Mouse (Mus musculus): ENCODE measurements at regions not wholly inside any gene's neighbourhood (a gene's known extent, or its start where the extent isn't known, plus 50 kb on each side); places are given as distances from the start of the nearest gene placed in this dataset.
"Not testable (repeated sequence)": the region's sequence is repeated elsewhere in the genome, so short reads cannot be mapped to it uniquely, and the experiment has no call there.

- H3K4me2 ChIP-seq; H3K4me3 ChIP-seq (replicated peaks); H3K27me3 ChIP-seq; ATAC-seq (ENCODE audit: low FRiP score); H3K9ac ChIP-seq; H3K36me3 ChIP-seq (replicated peaks); H3K4me1 ChIP-seq; H3K9me3 ChIP-seq; H3K27ac ChIP-seq: not testable (repeated sequence)
These were observed 205.7 kb upstream of the Tmprss15 start for GRCm38 (mm10) chr16:79296621-79297020.

GRCm38 (mm10) chr16:79279006-79279405, 188.1 kb upstream of the Tmprss15 start:
- Histone ChIP-seq H3K9me3 (no peaks in the 10 kb centered on the region), H3K27me3 (no peaks in the 10 kb centered on the region), H3K4me3 (replicated peaks) (no peak overlapping the region), H3K4me2 (no peak overlapping the region), H3K9ac (no peak overlapping the region), H3K4me1 (no peaks in the 10 kb centered on the region), H3K27ac (no peak overlapping the region), H3K36me3 (replicated peaks) (no peaks in the 10 kb centered on the region)
- 92% methylated on average over 2 of the region's 2 CpGs for WGBS
- no peak for ATAC-seq (ENCODE audit: low FRiP score)

GRCm38 (mm10) chr16:79256525-79256924, 165.6 kb upstream of the Tmprss15 start:
- WGBS = 87% methylated on average over 1 of the region's 1 CpGs
- ATAC-seq (ENCODE audit: low FRiP score) = peak; percentile 41; the same call in 1 of the 2 replicates
- H3K4me2 ChIP-seq = no peak overlapping the region

GRCm38 (mm10) chr16:79256084-79256483, 165.2 kb upstream of the Tmprss15 start:
- no peak overlapping the region for H3K4me3 ChIP-seq (replicated peaks)
- WGBS = 22% methylated on average over 2 of the region's 2 CpGs
- no peak overlapping the region for H3K9ac ChIP-seq
- no peaks in the 10 kb centered on the region for H3K27me3 ChIP-seq
- no peaks in the 10 kb centered on the region for H3K36me3 ChIP-seq (replicated peaks)
- no peaks in the 10 kb centered on the region for H3K9me3 ChIP-seq
- H3K27ac ChIP-seq = no peak overlapping the region
- H3K4me1 ChIP-seq = 0 out of 2 replicates have a peak, but pooled peaks cover 3% of the 10 kb centered on the region
- ATAC-seq (ENCODE audit: low FRiP score) = peak; percentile 11; the same call in 1 of the 2 replicates
- no peak overlapping the region for H3K4me2 ChIP-seq

More at GRCm38 (mm10) chr16:79256525-79256924, 165.6 kb upstream of the Tmprss15 start:
- Histone ChIP-seq H3K4me1 (0 out of 2 replicates have a peak, but pooled peaks cover 3% of the 10 kb centered on the region), H3K36me3 (replicated peaks) (no peaks in the 10 kb centered on the region), H3K4me3 (replicated peaks) (no peak overlapping the region), H3K27ac (no peak overlapping the region), H3K9me3 (no peaks in the 10 kb centered on the region), H3K9ac (no peak overlapping the region), H3K27me3 (no peaks in the 10 kb centered on the region)

GRCm38 (mm10) chr16:79240857-79241491, 150.1 kb upstream of the Tmprss15 start:
- H3K36me3 ChIP-seq (replicated peaks) = no peaks in the 10 kb centered on the region
- no peak for ATAC-seq (ENCODE audit: low FRiP score)
- H3K4me1 ChIP-seq = no peaks in the 10 kb centered on the region
- no peaks in the 10 kb centered on the region for H3K27me3 ChIP-seq
- H3K4me3 ChIP-seq (replicated peaks) = no peak overlapping the region
- H3K9me3 ChIP-seq = no peaks in the 10 kb centered on the region
- H3K9ac ChIP-seq = no peak overlapping the region
- 54% methylated on average over 3 of the region's 3 CpGs for WGBS
- H3K27ac ChIP-seq = no peak overlapping the region
- no peak overlapping the region for H3K4me2 ChIP-seq

GRCm38 (mm10) chr16:79240191-79240590, 149.3 kb upstream of the Tmprss15 start:
- ATAC-seq (ENCODE audit: low FRiP score) = no peak

GRCm38 (mm10) chr16:79191196-79191595, 100.3 kb upstream of the Tmprss15 start:
- 92% methylated on average over 7 of the region's 7 CpGs for WGBS

More at GRCm38 (mm10) chr16:79240191-79240590, 149.3 kb upstream of the Tmprss15 start:
- Histone ChIP-seq H3K27ac (no peak overlapping the region), H3K4me3 (replicated peaks) (no peak overlapping the region), H3K27me3 (no peaks in the 10 kb centered on the region), H3K4me1 (no peaks in the 10 kb centered on the region), H3K9ac (no peak overlapping the region), H3K4me2 (no peak overlapping the region), H3K9me3 (no peaks in the 10 kb centered on the region), H3K36me3 (replicated peaks) (no peaks in the 10 kb centered on the region)
- 90% methylated on average over 2 of the region's 2 CpGs for WGBS

GRCm38 (mm10) chr16:79186471-79186870, 95.6 kb upstream of the Tmprss15 start:
- H3K9me3 ChIP-seq = no peaks in the 10 kb centered on the region
- no peaks in the 10 kb centered on the region for H3K4me1 ChIP-seq
- H3K9ac ChIP-seq = no peak overlapping the region
- H3K36me3 ChIP-seq (replicated peaks) = no peaks in the 10 kb centered on the region
- no peak overlapping the region for H3K4me2 ChIP-seq
- no peak overlapping the region for H3K27ac ChIP-seq
- ATAC-seq (ENCODE audit: low FRiP score) = no peak
- H3K4me3 ChIP-seq (replicated peaks) = no peak overlapping the region
- no peaks in the 10 kb centered on the region for H3K27me3 ChIP-seq
- 69% methylated on average over 1 of the region's 1 CpGs for WGBS

More at GRCm38 (mm10) chr16:79191196-79191595, 100.3 kb upstream of the Tmprss15 start:
- ATAC-seq (ENCODE audit: low FRiP score) = no peak
- no peaks in the 10 kb centered on the region for H3K4me1 ChIP-seq
- H3K9me3 ChIP-seq = no peaks in the 10 kb centered on the region
- H3K27me3 ChIP-seq = no peaks in the 10 kb centered on the region
- H3K36me3 ChIP-seq (replicated peaks) = no peaks in the 10 kb centered on the region
- H3K9ac ChIP-seq = no peak overlapping the region
- H3K4me3 ChIP-seq (replicated peaks) = no peak overlapping the region
- no peak overlapping the region for H3K27ac ChIP-seq
- H3K4me2 ChIP-seq = no peak overlapping the region

GRCm38 (mm10) chr16:79182474-79182873, 91.6 kb upstream of the Tmprss15 start:
- Histone ChIP-seq H3K4me2 (no peak overlapping the region), H3K9me3 (no peaks in the 10 kb centered on the region), H3K4me3 (replicated peaks) (no peak overlapping the region), H3K9ac (no peak overlapping the region), H3K4me1 (peaks cover 2% of the 10 kb centered on the region; the same call in 1 of the 2 replicates), H3K36me3 (replicated peaks) (no peaks in the 10 kb centered on the region), H3K27me3 (no peaks in the 10 kb centered on the region), H3K27ac (no peak overlapping the region)
- 75% methylated on average over 2 of the region's 2 CpGs for WGBS
- no peak for ATAC-seq (ENCODE audit: low FRiP score)

- Histone ChIP-seq H3K9ac (no peak overlapping the region), H3K4me1 (peaks cover 11% of the 10 kb centered on the region), H3K27ac (peak overlapping the region; percentile 71), H3K36me3 (replicated peaks) (no peaks in the 10 kb centered on the region), H3K4me3 (replicated peaks) (0 out of 2 replicates have a peak overlapping the region, but pooled peaks have one; percentile 5), H3K4me2 (peak overlapping the region; percentile 50), H3K9me3 (no peaks in the 10 kb centered on the region), H3K27me3 (no peaks in the 10 kb centered on the region)
- ATAC-seq (ENCODE audit: low FRiP score) = peak; percentile 91
- 15% methylated on average over 15 of the region's 15 CpGs for WGBS
These were observed 86.6 kb upstream of the Tmprss15 start for GRCm38 (mm10) chr16:79177299-79177999.

- WGBS = 21% methylated on average over 6 of the region's 6 CpGs
- Histone ChIP-seq H3K36me3 (replicated peaks) (no peaks in the 10 kb centered on the region), H3K9ac (no peak overlapping the region), H3K27ac (peak overlapping the region; percentile 71), H3K4me1 (peaks cover 11% of the 10 kb centered on the region), H3K27me3 (no peaks in the 10 kb centered on the region), H3K9me3 (no peaks in the 10 kb centered on the region), H3K4me2 (peak overlapping the region; percentile 50), H3K4me3 (replicated peaks) (0 out of 2 replicates have a peak overlapping the region, but pooled peaks have one; percentile 5)
- ATAC-seq (ENCODE audit: low FRiP score) = peak; percentile 75
These were observed 85.9 kb upstream of the Tmprss15 start for GRCm38 (mm10) chr16:79176832-79177243.

- no peaks in the 10 kb centered on the region for H3K9me3 ChIP-seq
- H3K36me3 ChIP-seq (replicated peaks) = no peaks in the 10 kb centered on the region
- no peak; the same call in none of the 2 replicates for ATAC-seq (ENCODE audit: low FRiP score)
- 17% methylated on average over 8 of the region's 8 CpGs for WGBS
- H3K9ac ChIP-seq = no peak overlapping the region
- no peak overlapping the region for H3K4me3 ChIP-seq (replicated peaks)
- H3K27me3 ChIP-seq = no peaks in the 10 kb centered on the region
- H3K4me1 ChIP-seq = no peaks in the 10 kb centered on the region
- H3K27ac ChIP-seq = no peak overlapping the region
- no peak overlapping the region for H3K4me2 ChIP-seq
These were observed 77.3 kb upstream of the Tmprss15 start for GRCm38 (mm10) chr16:79168193-79168592.

All from forebrain, embryonic 12.5 days (tissue).